ENCODE assay signal across 8 mouse cellular contexts in genomic region chr7:80198863-80199262, GRCm38 (mm10). TPM values are rescaled to one million over a fixed set of nuclear protein-coding genes. Genes with fewer than 3 reads are reported as not detected.
A peak's percentile ranks its signal among the peaks of the same experiment; 100 is the strongest.
DNase-seq lines count a peak whose midpoint lies in the region; ATAC-seq and TF ChIP-seq lines count a peak whose summit lies in the region.

No protein-coding gene starts in this region.

- peak overlapping the region; percentile 83 for H3K9ac ChIP-seq in embryonic facial prominence, embryonic 11.5 days (replicated peaks; ENCODE audit: low read length)
- peak overlapping the region; percentile 70 for H3K9ac ChIP-seq in heart, embryonic 15.5 days
- peak overlapping the region; percentile 90 for H3K9ac ChIP-seq in liver, postnatal 0 days (replicated peaks)

- peak overlapping the region; percentile 84 for H3K4me2 ChIP-seq in embryonic facial prominence, embryonic 11.5 days (ENCODE audit: low read depth, low read length)
- H3K4me2 ChIP-seq in heart, embryonic 15.5 days = peak overlapping the region; percentile 89
- H3K4me2 ChIP-seq in liver, postnatal 0 days (ENCODE audit: low read depth, low read length) = peak overlapping the region; percentile 90

- no peaks in the 10 kb centered on the region for H3K9me3 ChIP-seq in embryonic facial prominence, embryonic 11.5 days (replicated peaks; ENCODE audit: control insufficient read depth, low read length)
- H3K9me3 ChIP-seq in heart, embryonic 15.5 days (replicated peaks) = no peaks in the 10 kb centered on the region
- H3K9me3 ChIP-seq in liver, postnatal 0 days (ENCODE audit: low read length) = no peaks in the 10 kb centered on the region

- intact Hi-C loops in left cerebral cortex, postnatal 4 days (cut with DNase I) = loop anchor here (10.0 kb wide), 1 partner anchor 54 kb away; no protein-coding TSS in a partner anchor

- DNase-seq in left cerebral cortex, postnatal 4 days = peak; percentile 46
- no peak for DNase-seq in left cerebral cortex, adult 8-10 months (ENCODE audit: low spot score in 2 of 2)
- no peak for DNase-seq in embryonic facial prominence, embryonic 11.5 days (ENCODE audit: low spot score)
- DNase-seq in liver, postnatal 0 days = peak; percentile 49
- no peak for DNase-seq in adipocyte (ENCODE audit: low spot score)
- no peak for DNase-seq in gastrocnemius, adult 8-10 months (ENCODE audit: low spot score in 2 of 2)

- H3K27me3 ChIP-seq in embryonic facial prominence, embryonic 11.5 days (ENCODE audit: control insufficient read depth, insufficient read depth, low read length) = no peaks in the 10 kb centered on the region
- H3K27me3 ChIP-seq in heart, embryonic 15.5 days = no peaks in the 10 kb centered on the region
- no peaks in the 10 kb centered on the region for H3K27me3 ChIP-seq in liver, postnatal 0 days (ENCODE audit: insufficient read depth, low read length)

- H3K4me3 ChIP-seq in embryonic facial prominence, embryonic 11.5 days (ENCODE audit: low read depth, low read length) = peak overlapping the region; percentile 66
- H3K4me3 ChIP-seq in heart, embryonic 15.5 days = peak overlapping the region; percentile 65
- peak overlapping the region; percentile 87 for H3K4me3 ChIP-seq in liver, postnatal 0 days (ENCODE audit: low read depth, low read length)

- WGBS in embryonic facial prominence, embryonic 11.5 days = 1% methylated on average over 11 of the region's 11 CpGs
- WGBS in heart, embryonic 15.5 days = 4% methylated on average over 11 of the region's 11 CpGs
- under 1% methylated on average over 11 of the region's 11 CpGs for WGBS in liver, postnatal 0 days (ENCODE audit: insufficient replicate concordance)

- TF ChIP-seq CTCF in liver, postnatal 0 days (IDR thresholded peaks at IDR 0.05; ENCODE audit: low read depth) = no peak

- H3K4me1 ChIP-seq in embryonic facial prominence, embryonic 11.5 days (ENCODE audit: control insufficient read depth, insufficient read depth, low read length) = no peaks in the 10 kb centered on the region
- peaks cover 54% of the 10 kb centered on the region for H3K4me1 ChIP-seq in heart, embryonic 15.5 days (replicated peaks)
- peaks cover 73% of the 10 kb centered on the region for H3K4me1 ChIP-seq in liver, postnatal 0 days (ENCODE audit: insufficient read depth)

- peak overlapping the region; percentile 92 for H3K27ac ChIP-seq in embryonic facial prominence, embryonic 11.5 days (replicated peaks; ENCODE audit: low read depth, low read length)
- peak overlapping the region; percentile 82 for H3K27ac ChIP-seq in heart, embryonic 15.5 days
- H3K27ac ChIP-seq in liver, postnatal 0 days (ENCODE audit: low read depth) = peak overlapping the region; percentile 93

- ATAC-seq in embryonic facial prominence, embryonic 11.5 days (replicated peaks; ENCODE audit: insufficient number of reproducible peaks, low FRiP score, low TSS enrichment, low read depth) = peak; percentile 14
- no peak for ATAC-seq in heart, embryonic 15.5 days (replicated peaks; ENCODE audit: insufficient number of reproducible peaks, insufficient read depth, low FRiP score, low read depth)
- ATAC-seq in liver, postnatal 0 days = peak; percentile 19
- ATAC-seq in megakaryocyte-erythroid progenitor cell, adult 5-6 weeks (replicated peaks; ENCODE audit: low FRiP score, low TSS enrichment, poor library complexity, severe bottlenecking) = no peak

- H3K36me3 ChIP-seq in embryonic facial prominence, embryonic 11.5 days (replicated peaks; ENCODE audit: control insufficient read depth, insufficient read depth, low read depth, low read length) = no peaks in the 10 kb centered on the region
- H3K36me3 ChIP-seq in heart, embryonic 15.5 days = no peaks in the 10 kb centered on the region
- H3K36me3 ChIP-seq in liver, postnatal 0 days (replicated peaks; ENCODE audit: insufficient read depth, low read length) = peaks cover 16% of the 10 kb centered on the region

- TF ChIP-seq EP300 in liver, postnatal 0 days (IDR thresholded peaks at IDR 0.05; ENCODE audit: low read depth) = no peak

RNA-seq across cellular contexts. Expression of gene Sema4b, which starts 12.2 kb away (rescaled TPM):
- 10 to 100 TPM; 31.4 to 33.9 TPM for total RNA-seq in left cerebral cortex, postnatal 4 days (2021)
- total RNA-seq in left cerebral cortex, adult 8-10 months (2022) = 10 to 100 TPM; 18.6 to 22.7 (median 20.6) TPM
- polyA plus RNA-seq in embryonic facial prominence, embryonic 11.5 days (2014; fragmentation: Nextera tagmentation; extraction: Ambion mirVana) = 6.9 and 7.7 TPM in 2 replicates
- polyA plus RNA-seq in heart, embryonic 15.5 days (2015; fragmentation: Nextera tagmentation; extraction: Ambion mirVana) = 12.4 and 14.0 TPM in 2 replicates
- polyA plus RNA-seq in liver, postnatal 0 days (2015; fragmentation: Nextera tagmentation; extraction: Ambion mirVana) = 11.7 and 13.5 TPM in 2 replicates
- 1 to 10 TPM in 3 of 4 experiments, under 1 TPM in 1; 0.92 to 2.1 (median 1.5) TPM for total RNA-seq in gastrocnemius, adult 8-10 months (2022)
- 8.3 and 13.4 TPM in 2 replicates for total RNA-seq in megakaryocyte-erythroid progenitor cell, adult 5-6 weeks (2014; fragmentation: Nextera tagmentation)
- total RNA-seq in megakaryocyte-erythroid progenitor cell, adult 5-6 weeks (2017) = 3.2 and 3.4 TPM in 2 replicates

RNA-seq across cellular contexts. Expression of gene Cib1, which starts 33.8 kb away (rescaled TPM):
- 10 to 100 TPM; 14.2 to 16.4 TPM for total RNA-seq in left cerebral cortex, postnatal 4 days (2021)
- total RNA-seq in left cerebral cortex, adult 8-10 months (2022) = 10 to 100 TPM; 19.7 to 26.3 (median 25.2) TPM
- polyA plus RNA-seq in embryonic facial prominence, embryonic 11.5 days (2014; fragmentation: Nextera tagmentation; extraction: Ambion mirVana) = 53.7 and 59.5 TPM in 2 replicates
- 48.7 and 65.4 TPM in 2 replicates for polyA plus RNA-seq in heart, embryonic 15.5 days (2015; fragmentation: Nextera tagmentation; extraction: Ambion mirVana)
- polyA plus RNA-seq in liver, postnatal 0 days (2015; fragmentation: Nextera tagmentation; extraction: Ambion mirVana) = 79.4 and 89.2 TPM in 2 replicates
- total RNA-seq in gastrocnemius, adult 8-10 months (2022) = 1 to 10 TPM; 4.8 to 6.2 (median 5.8) TPM
- 65.7 and 67.1 TPM in 2 replicates for total RNA-seq in megakaryocyte-erythroid progenitor cell, adult 5-6 weeks (2014; fragmentation: Nextera tagmentation)
- 28.8 and 42.4 TPM in 2 replicates for total RNA-seq in megakaryocyte-erythroid progenitor cell, adult 5-6 weeks (2017)

RNA-seq across cellular contexts. Expression of gene Gdpgp1, which starts 33.8 kb away (rescaled TPM):
- total RNA-seq in left cerebral cortex, postnatal 4 days (2021) = 1 to 10 TPM; 4.6 to 5.1 TPM
- 1 to 10 TPM; 5.9 to 6.8 (median 6.6) TPM for total RNA-seq in left cerebral cortex, adult 8-10 months (2022)
- 2.2 and 3.9 TPM in 2 replicates for polyA plus RNA-seq in embryonic facial prominence, embryonic 11.5 days (2014; fragmentation: Nextera tagmentation; extraction: Ambion mirVana)
- 2.7 and 3.8 TPM in 2 replicates for polyA plus RNA-seq in heart, embryonic 15.5 days (2015; fragmentation: Nextera tagmentation; extraction: Ambion mirVana)
- 1.5 and 1.6 TPM in 2 replicates for polyA plus RNA-seq in liver, postnatal 0 days (2015; fragmentation: Nextera tagmentation; extraction: Ambion mirVana)
- 1 to 10 TPM in 1 of 4 experiments, under 1 TPM in 3; 0.56 to 1.3 (median 0.83) TPM for total RNA-seq in gastrocnemius, adult 8-10 months (2022)
- total RNA-seq in megakaryocyte-erythroid progenitor cell, adult 5-6 weeks (2014; fragmentation: Nextera tagmentation) = 8.2 and 9.7 TPM in 2 replicates
- total RNA-seq in megakaryocyte-erythroid progenitor cell, adult 5-6 weeks (2017) = 2.7 and 4.7 TPM in 2 replicates

RNA-seq across cellular contexts. Expression of gene Ttll13, which starts 47.3 kb away (rescaled TPM):
- total RNA-seq in left cerebral cortex, postnatal 4 days (2021) = 1 to 10 TPM; 1.1 to 2.2 TPM
- 1 to 10 TPM; 1.5 to 2.7 (median 2.1) TPM for total RNA-seq in left cerebral cortex, adult 8-10 months (2022)
- polyA plus RNA-seq in embryonic facial prominence, embryonic 11.5 days (2014; fragmentation: Nextera tagmentation; extraction: Ambion mirVana) = 0.13 and 0.35 TPM in 2 replicates
- 0.63 and 1.2 TPM in 2 replicates for polyA plus RNA-seq in heart, embryonic 15.5 days (2015; fragmentation: Nextera tagmentation; extraction: Ambion mirVana)
- 0.43 TPM in 2 replicates for polyA plus RNA-seq in liver, postnatal 0 days (2015; fragmentation: Nextera tagmentation; extraction: Ambion mirVana)
- under 1 TPM in 2 of 4 experiments, not detected in 2; 0.20 to 0.48 TPM for total RNA-seq in gastrocnemius, adult 8-10 months (2022)
- not detected in 2 replicates for total RNA-seq in megakaryocyte-erythroid progenitor cell, adult 5-6 weeks (2014; fragmentation: Nextera tagmentation)
- 0.11 and 1.9 TPM in 2 replicates for total RNA-seq in megakaryocyte-erythroid progenitor cell, adult 5-6 weeks (2017)

Comparison
In these comparisons a context has a peak if more than half of its experiments do, and no peak if none do; other contexts are left out.
1. DNase-seq: peak in left cerebral cortex, postnatal 4 days (single experiment) and liver, postnatal 0 days (single experiment); none in left cerebral cortex, adult 8-10 months (0 of 2), embryonic facial prominence, embryonic 11.5 days (single experiment), adipocyte (single experiment) and gastrocnemius, adult 8-10 months (0 of 2).
2. ATAC-seq: peak in embryonic facial prominence, embryonic 11.5 days (single experiment) and liver, postnatal 0 days (single experiment); none in heart, embryonic 15.5 days (single experiment) and megakaryocyte-erythroid progenitor cell, adult 5-6 weeks (single experiment).
3. Peak in every context shown above with its lines, with median percentiles within 50 percentile points of each other: H3K27ac ChIP-seq, H3K4me2 ChIP-seq, H3K4me3 ChIP-seq and H3K9ac ChIP-seq.